Mouse (Mus musculus): Measurements from ENCODE around the gene Chit1.

The Chit1 gene

DNA sequence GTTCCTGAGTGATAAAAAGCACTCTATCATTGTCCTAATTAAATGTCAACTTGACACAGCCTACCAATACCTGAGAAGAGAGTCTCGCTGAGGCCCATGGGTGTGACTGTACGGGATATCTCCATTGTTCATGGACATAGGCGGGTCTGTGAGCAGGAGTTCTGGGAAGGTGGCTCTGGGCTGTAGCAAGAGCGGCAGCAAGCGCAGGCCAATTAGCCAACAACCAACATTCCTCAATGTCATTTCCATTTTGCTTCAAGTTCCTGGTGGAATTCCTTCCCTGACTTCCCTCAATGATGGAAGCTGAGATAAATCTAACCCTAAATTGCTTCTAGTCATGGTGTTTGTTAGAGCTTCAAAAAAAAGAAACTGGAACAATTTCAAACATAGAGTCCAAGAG lies 66.9 kb downstream of the Chit1 start:
- no peak for DNase-seq (ENCODE audit: extremely low read depth, low read depth, low spot score)

- DNase-seq (ENCODE audit: extremely low read depth, low read depth, low spot score), result no peak
Observed at GRCm38 (mm10) chr1:134182025-134182424, 71.0 kb downstream of the Chit1 start, which contains the start of gene Chil1. Gene Chil1 (plus strand): TSS chr1:134182176.

- DNase-seq (ENCODE audit: extremely low read depth, low read depth, low spot score), result no peak
Observed at GRCm38 (mm10) chr1:134184089-134184488, 73.0 kb downstream of the Chit1 start.

DNA sequence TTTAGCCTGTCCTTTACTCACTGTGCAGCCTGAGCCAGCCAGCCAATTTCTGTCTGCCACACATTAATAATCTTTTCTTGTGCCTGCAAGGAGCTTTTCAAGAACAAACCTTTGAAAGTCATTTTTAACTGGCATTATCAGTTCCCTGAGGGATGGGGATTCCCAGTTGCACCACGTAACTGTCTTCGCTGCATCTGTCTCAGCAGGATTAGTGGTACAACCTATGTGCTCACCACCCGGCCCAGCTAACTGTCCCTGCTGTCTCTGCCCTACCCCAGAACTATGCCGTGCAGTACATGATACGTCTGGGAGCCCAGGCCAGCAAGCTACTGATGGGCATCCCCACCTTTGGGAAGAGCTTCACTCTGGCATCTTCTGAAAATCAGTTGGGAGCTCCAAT lies 77.2 kb downstream of the Chit1 start:
- DNase-seq (ENCODE audit: extremely low read depth, low read depth, low spot score), result no peak

DNA sequence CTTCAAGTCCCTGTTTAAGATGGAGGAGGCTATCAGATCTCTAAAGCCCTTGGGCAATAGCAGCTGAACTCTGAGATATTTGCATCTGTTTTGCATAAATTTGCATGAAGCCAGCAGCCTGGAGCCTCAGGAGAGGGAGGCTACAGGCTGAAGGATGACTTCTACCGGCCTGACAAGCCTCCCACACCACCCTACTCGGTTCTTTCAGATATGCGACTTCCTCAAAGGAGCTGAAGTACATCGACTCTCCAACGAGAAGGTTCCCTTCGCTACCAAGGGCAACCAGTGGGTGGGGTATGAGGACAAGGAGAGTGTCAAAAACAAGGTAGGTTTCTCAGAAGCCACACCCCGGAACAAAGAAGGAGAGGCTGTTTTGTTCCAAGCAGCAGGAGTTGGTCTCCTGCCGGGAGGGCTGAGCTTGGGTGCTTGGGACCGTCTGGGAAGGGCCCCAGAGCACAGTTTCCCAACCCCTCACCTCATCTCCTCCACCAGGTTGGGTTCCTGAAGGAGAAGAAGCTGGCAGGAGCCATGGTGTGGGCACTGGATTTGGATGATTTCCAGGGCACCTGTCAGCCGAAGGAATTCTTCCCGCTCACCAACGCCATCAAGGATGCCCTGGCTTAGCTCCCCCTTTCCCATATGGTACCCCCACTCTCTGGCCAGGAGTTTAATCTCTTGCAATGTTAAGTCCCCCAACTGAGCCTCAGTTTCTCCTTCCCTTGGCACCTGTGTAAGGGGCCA lies 78.1 kb downstream of the Chit1 start:
- no peak for DNase-seq (ENCODE audit: extremely low read depth, low read depth, low spot score)

GRCm38 (mm10) chr1:134191192-134191591 lies 80.2 kb downstream of the Chit1 start:
- no peak for DNase-seq (ENCODE audit: extremely low read depth, low read depth, low spot score)

DNA sequence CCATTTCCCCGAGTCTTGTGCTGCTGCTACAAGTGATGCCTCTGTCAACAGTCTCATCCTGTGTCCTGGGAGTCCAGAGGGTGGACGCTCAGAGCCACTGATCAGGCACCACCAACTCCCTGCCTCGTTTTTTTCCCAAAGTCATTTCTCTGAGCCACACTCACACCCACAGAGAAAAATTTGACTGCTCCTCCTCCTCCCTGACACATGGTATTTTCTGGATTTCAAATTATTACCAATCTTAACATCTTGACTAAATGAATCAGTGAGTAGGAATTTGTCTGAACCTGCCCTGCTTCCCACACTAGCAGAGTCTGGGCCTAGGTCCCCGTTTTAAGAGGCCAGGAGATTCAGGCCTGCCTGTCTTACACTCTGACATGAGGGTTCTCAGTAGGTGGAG lies 81.0 kb downstream of the Chit1 start:
- DNase-seq (ENCODE audit: extremely low read depth, low read depth, low spot score), result no peak

GRCm38 (mm10) chr1:134193126-134193525 lies 82.1 kb downstream of the Chit1 start, which contains the start of gene Mybph:
Gene Mybph (plus strand): TSS chr1:134193448.
- no peak for DNase-seq (ENCODE audit: extremely low read depth, low read depth, low spot score)

DNA sequence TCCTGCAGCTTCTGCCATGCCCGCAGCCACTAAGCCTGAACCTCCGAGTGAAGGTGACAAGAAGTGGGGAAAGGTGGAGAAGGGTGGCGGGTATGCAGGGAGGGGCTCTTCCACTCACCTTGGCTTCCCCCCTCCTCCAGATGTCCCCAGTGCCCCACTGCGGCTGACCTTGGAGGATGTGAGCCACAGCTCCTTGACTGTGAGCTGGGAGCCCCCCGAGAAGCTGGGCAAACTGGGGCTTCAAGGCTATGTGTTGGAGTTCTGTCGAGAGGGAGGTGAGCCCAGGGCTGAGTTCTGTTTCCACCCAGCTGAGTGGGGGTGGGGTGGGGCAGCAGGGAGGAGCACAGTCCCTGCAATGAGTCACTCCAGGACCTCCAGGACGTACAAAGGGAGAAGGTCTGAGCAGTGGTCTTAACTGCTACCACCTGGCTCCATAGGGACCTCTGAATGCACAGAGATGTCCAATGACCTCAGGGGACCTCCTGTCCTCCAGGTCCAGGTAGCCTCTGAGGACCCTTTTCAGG lies 82.7 kb downstream of the Chit1 start:
- no peak for DNase-seq (ENCODE audit: extremely low read depth, low read depth, low spot score)

GRCm38 (mm10) chr1:134194298-134195022 lies 83.4 kb downstream of the Chit1 start:
- DNase-seq (ENCODE audit: extremely low read depth, low read depth, low spot score), result no peak

DNA sequence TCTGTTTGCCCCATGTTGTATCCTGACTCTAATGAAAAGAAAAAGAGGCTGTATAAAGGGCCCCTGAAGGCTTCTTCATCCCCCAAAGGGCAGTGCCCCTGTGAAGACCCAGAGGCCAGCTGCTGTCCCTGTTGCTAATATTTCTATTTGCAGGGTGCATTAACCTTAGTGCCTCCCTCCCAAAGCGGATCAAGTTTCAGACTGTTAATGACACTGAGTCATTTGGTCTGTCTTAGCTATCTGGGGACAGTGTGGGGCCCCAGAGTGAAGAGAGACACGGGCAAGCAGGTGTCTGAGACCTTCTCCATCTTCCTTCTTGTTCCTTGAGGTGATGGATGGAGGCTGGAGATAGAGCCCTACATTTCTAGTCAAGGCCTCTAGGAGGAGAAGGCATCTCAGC lies 84.1 kb downstream of the Chit1 start:
- DNase-seq (ENCODE audit: extremely low read depth, low read depth, low spot score), result no peak

DNA sequence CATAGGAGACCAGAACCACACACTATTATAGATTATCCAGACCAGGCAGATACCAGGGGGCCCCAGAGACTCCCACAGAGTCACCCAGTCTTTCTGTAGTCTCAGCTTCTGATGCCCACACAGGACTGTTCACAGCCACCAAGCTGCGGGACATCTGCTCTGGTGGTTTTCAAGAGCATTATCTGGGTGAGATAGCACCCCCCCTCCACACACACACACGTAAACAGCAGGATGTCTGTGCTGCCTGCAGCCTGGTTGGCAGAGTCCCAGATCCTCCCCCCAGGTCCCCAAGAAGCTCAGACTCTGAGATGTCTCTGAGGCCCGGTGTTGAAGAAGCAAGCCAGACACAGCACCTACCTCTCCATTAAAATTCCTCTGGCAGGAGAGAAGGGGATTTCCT lies 84.5 kb downstream of the Chit1 start:
- DNase-seq (ENCODE audit: extremely low read depth, low read depth, low spot score), result no peak

GRCm38 (mm10) chr1:134195979-134196378 lies 84.9 kb downstream of the Chit1 start:
- no peak for DNase-seq (ENCODE audit: extremely low read depth, low read depth, low spot score)

DNA sequence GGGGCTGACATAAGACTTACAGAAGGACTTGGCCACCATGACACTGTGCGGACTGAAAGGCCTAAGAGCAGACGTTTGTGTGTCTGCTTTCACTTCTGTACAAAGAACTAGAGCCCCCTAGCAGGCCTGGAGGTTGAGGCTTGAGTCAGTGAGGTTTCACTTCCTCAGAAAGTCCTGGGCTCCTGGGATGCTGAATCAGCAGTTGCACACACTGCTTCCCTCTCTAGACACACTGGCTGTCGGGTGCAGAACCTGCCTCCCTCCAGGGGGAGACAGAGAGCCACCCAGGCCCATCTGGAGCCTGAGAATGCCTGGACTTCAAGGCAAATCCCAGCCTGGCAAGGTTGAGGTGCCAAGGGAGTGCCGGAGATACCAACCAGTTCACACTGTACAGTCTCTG lies 85.3 kb downstream of the Chit1 start:
- DNase-seq (ENCODE audit: extremely low read depth, low read depth, low spot score), result no peak

DNA sequence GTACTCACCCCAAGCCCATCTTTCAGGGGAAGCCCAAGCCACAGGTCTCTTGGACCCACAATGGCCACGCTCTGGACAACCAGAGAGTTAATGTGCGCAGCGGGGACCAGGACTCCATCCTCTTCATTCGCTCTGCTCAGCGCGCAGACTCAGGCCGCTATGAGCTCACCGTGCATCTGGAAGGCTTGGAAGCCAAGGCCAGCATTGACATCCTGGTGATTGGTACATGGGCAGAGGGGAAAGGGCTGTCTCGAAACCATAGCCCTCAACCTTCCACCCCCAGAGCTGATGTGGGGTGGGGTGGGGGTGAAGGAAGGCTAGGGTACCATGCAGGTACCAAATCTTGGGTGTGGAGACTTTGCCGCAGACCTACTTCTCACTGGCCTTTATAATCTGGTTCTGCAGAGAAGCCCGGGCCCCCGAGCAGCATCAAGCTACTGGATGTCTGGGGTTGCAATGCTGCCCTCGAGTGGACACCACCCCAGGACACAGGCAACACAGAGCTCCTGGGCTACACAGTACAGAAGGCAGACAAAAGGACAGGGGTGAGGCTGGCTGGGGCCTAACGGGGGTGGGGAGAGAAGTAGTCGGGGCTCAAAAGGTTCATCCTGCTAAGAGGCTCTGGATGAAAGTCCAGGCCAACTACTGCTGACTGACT lies 86.4 kb downstream of the Chit1 start:
- DNase-seq (ENCODE audit: extremely low read depth, low read depth, low spot score), result no peak

DNA sequence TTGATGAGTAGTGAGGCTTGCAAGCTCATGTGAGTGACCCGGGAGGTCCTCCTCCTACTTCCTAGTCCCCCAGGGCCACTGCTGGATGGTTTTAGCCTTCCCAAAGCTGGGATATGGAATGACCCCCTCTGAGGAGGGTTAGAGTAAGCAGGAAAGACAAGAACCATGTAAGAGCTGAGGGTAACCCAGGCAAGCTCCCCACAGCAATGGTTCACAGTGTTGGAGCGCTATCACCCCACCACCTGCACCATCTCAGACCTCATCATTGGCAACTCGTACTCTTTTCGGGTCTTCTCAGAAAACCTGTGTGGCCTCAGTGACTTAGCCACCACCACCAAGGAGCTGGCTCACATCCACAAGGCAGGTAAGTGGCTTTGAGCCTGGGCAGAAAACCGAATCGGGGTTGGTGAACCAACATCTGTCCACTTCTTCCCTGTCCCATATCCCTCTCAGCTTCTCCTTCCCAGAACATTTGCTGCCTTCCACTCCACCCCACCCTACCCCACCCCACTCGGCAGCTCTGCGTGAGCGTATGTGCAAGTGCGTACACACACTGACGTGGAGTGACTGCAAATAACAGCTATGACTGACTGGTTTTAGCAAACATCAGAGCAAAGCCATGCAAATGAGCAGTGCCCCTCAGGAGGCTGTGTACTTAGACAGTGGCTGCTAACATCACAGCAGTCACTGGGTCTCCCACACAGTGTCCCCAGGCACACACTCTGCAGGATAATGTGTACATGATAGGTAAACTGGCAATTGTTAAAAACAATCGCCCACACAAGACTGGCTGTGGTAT lies 87.4 kb downstream of the Chit1 start:
- no peak for DNase-seq (ENCODE audit: extremely low read depth, low read depth, low spot score)

DNA sequence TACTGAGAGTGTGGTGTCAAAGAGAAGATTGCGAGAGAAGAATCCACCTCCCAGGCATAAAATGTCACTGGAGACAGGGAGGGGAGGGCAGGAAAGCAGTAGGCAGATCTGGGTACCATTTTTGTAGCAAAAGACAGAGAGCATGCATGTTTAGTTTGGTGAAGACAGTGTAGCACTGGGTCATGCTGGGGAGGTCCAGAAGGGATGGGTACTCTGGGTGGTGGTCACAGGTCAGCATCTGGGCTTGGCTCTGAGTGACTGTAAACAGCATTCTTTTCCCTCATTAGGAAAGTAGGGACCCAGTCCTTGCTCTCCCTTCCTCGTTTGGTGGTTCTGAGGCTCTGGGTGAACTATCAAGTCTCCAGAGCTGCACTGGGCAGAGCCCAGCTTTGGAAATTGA lies 89.4 kb downstream of the Chit1 start:
- no peak for DNase-seq (ENCODE audit: extremely low read depth, low read depth, low spot score)
